Mouse (Mus musculus): Measurements from ENCODE around the gene Dysf.

DNA sequence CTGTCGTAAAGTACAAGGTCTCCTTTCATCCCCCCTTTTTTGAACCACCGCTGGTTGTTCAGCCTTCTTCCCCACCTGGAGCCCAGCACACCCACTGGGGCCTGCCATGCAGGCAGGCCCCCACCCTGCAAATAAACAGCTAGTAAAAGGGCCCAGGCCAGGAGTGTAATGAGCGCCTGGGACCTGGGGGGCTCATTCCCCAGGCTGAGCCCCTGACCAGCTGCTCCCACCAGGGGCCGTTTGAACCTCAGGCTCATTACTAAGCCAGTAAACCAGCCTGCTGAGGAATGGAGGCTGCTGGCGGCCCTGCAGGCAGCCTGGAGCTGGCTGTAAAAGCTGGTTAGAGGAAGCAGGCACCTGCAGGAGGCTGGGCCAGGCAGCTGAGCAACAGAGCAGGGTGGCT lies 189.4 kb downstream of the Dysf start:
- TF ChIP-seq JUND (conservative IDR thresholded peaks at IDR 0.05; ENCODE audit: low read depth, low read length) = no peak
- TF ChIP-seq HCFC1 (IDR thresholded peaks at IDR 0.05; ENCODE audit: low read depth, low read length) = no peak
- no peak for TF ChIP-seq ZC3H11A (IDR thresholded peaks at IDR 0.05; ENCODE audit: low read depth, low read length)
- TF ChIP-seq POLR2A (IDR thresholded peaks at IDR 0.05; ENCODE audit: low read depth, low read length) = no peak
- no peak for TF ChIP-seq CTCF (conservative IDR thresholded peaks at IDR 0.05 in 1 of 2, IDR thresholded peaks at IDR 0.05 in 1 of 2; ENCODE audit: low read depth in 2 of 2, low read length in 2 of 2)
